Mouse (Mus musculus) CH12.LX (cell line): ENCODE data around the gene Tmem53.

ENCODE experiments used
- CHD1 ChIP-seq: IDR thresholded peaks from 2 replicates; pipeline ENCODE4 v1.6.1; 2012; ENCODE audit warnings: low read depth, low read length, improper control_type of control experiment, inconsistent platforms
- CTCF ChIP-seq, 2 experiments: IDR thresholded peaks in 1 of 2; conservative IDR thresholded peaks in 1 of 2; 2 replicates each; pipeline ENCODE4 v1.5.1; 2011 to 2012; ENCODE audit warnings: low read depth in 2 of 2, low read length in 2 of 2, improper control_type of control experiment in 1 of 2, inconsistent platforms in 1 of 2, mild to moderate bottlenecking in 1 of 2, moderate library complexity in 1 of 2
- EP300 ChIP-seq: IDR thresholded peaks from 2 replicates; pipeline ENCODE4 v1.6.1; 2011; ENCODE audit warnings: low read length, improper control_type of control experiment
- MAZ ChIP-seq: IDR thresholded peaks from 2 replicates; pipeline ENCODE4 v1.6.1; 2012; ENCODE audit warnings: low read depth, mild to moderate bottlenecking, inconsistent platforms, low read length, improper control_type of control experiment, moderate library complexity
- POLR2A ChIP-seq: IDR thresholded peaks from 2 replicates; pipeline ENCODE4 v1.6.1; 2011; ENCODE audit warnings: low read depth, mild to moderate bottlenecking, improper control_type of control experiment, low read length

DNA sequence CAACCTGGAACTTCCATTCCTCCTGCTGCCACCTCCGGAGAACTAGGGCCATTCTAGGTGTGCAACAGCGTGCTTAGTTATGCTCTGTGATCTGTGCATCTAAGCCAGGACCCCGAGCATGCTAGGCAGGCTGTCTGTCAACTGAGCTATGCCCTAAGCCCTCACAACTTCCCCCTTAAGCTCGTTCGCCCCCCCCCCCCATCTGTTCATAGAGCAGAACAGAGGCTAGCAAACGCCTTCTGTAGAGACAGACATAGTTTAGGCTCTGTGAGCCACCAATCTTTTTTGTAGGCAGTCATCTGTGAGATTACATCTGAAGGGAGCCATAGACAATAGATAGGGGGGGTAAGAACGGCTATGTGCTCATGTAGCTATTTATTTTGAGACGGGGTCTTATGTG is 11.2 kb downstream of the Tmem53 start:
- no peak for TF ChIP-seq MAZ
- TF ChIP-seq CHD1 = no peak
- no peak for TF ChIP-seq CTCF (conservative IDR thresholded peaks at IDR 0.05 in 1 of 2, IDR thresholded peaks at IDR 0.05 in 1 of 2; ENCODE audit: low read depth in 2 of 2, low read length in 2 of 2)
- no peak for TF ChIP-seq EP300
- TF ChIP-seq POLR2A = no peak
